Mouse (Mus musculus) hindbrain, postnatal 0 days (tissue): ENCODE results near the gene Dhx30. TPM values are rescaled to one million over a fixed set of nuclear protein-coding genes. Genes with fewer than 3 reads are reported as not detected.
A peak's percentile ranks its signal among the peaks of the same experiment; 100 is the strongest.

ENCODE experiments used
- ATAC-seq: fragments of 200-750 bp; cut with Nextera tagmentation; 2 replicates; pipeline ENCODE4 v1.8.0; 2017; ENCODE audit warnings: mild to moderate bottlenecking, moderate TSS enrichment, moderate library complexity
- DNase-seq: peaks from one replicate; pipeline ENCODE4 v3.0.0-alpha.2; 2015; ENCODE audit warnings: low spot score
- H3K27ac ChIP-seq: fragments of 300-500 bp; sonication (generic); 2 replicates; pipeline ENCODE4 v1.5.1; 2014; ENCODE audit warnings: mild to moderate bottlenecking
- H3K27me3 ChIP-seq: fragments of 300-500 bp; sonication (generic); 2 replicates; pipeline ENCODE4 v1.6.1; 2014; ENCODE audit warnings: low read length, mixed read lengths; ENCODE audit not compliant: insufficient read depth
- H3K36me3 ChIP-seq: fragments of 300-500 bp; sonication (generic); 2 replicates; pipeline ENCODE4 v1.6.1; 2014; ENCODE audit warnings: low read length, mixed read lengths; ENCODE audit not compliant: insufficient read depth
- H3K4me1 ChIP-seq: fragments of 300-500 bp; sonication (generic); 2 replicates; pipeline ENCODE4 v1.6.1; 2014; ENCODE audit warnings: antibody characterized with exemption, low read length, mixed read lengths; ENCODE audit not compliant: insufficient read depth
- H3K4me2 ChIP-seq: fragments of 300-500 bp; sonication (generic); 2 replicates; pipeline ENCODE4 v1.6.1; 2014; ENCODE audit warnings: low read depth, mild to moderate bottlenecking, low read length, moderate library complexity, mixed read lengths
- H3K4me3 ChIP-seq: fragments of 300-500 bp; sonication (generic); 2 replicates; pipeline ENCODE4 v1.5.1; 2014; ENCODE audit warnings: low read length
- H3K9ac ChIP-seq: fragments of 300-500 bp; sonication (generic); replicated peaks from 2 replicates; pipeline ENCODE4 v1.6.1; 2014; ENCODE audit warnings: mild to moderate bottlenecking, low read length, moderate library complexity, mixed read lengths
- H3K9me3 ChIP-seq: fragments of 300-500 bp; sonication (generic); 2 replicates; pipeline ENCODE4 v1.6.1; 2016; ENCODE audit warnings: low read length, mixed read lengths
- CTCF ChIP-seq: IDR thresholded peaks from 2 replicates; pipeline ENCODE4 v1.5.1; 2016; ENCODE audit warnings: antibody characterized with exemption, control low read depth, low read depth
- WGBS: fragments of 180-500 bp; shearing (Covaris S2); extraction: QIAGEN DNeasy Blood & Tissue Kit; methylation state at CpG from one replicate; pipeline ENCODE4 v1.1.7; 2014; 5-methylcytosine and 5-hydroxymethylcytosine counted together
- polyA plus RNA-seq: library from polyadenylated mRNA; unstranded; fragments of >200 nt; fragmentation: Nextera tagmentation; extraction: Ambion mirVana; gene quantifications from 2 replicates; pipeline ENCODE4 v1.2.1, GENCODE M21; 2015
- total RNA-seq: library from RNA; depleted of rRNA; stranded (reverse); fragments of >200 nt; gene quantifications from 2 replicates; pipeline ENCODE4 v1.2.3, GENCODE M21; 2014

Dhx30 gene
- total and polyA plus RNA-seq, 2 experiments from 2014 or later = 125 to 133 TPM

- no peak overlapping the region for H3K4me2 ChIP-seq
- H3K27me3 ChIP-seq = no peaks in the 10 kb centered on the region
- DNase-seq (no peak), ATAC-seq (no peak)
- no peak overlapping the region for H3K9ac ChIP-seq
- WGBS = 41% methylated on average over 2 of the region's 2 CpGs
- no peak overlapping the region for H3K27ac ChIP-seq
- H3K4me1 ChIP-seq = no peaks in the 10 kb centered on the region
- no peaks in the 10 kb centered on the region for H3K36me3 ChIP-seq
- H3K9me3 ChIP-seq = no peaks in the 10 kb centered on the region
- TF ChIP-seq CTCF = no peak
- H3K4me3 ChIP-seq = no peak overlapping the region
These were observed 56.9 kb downstream of the Dhx30 start for GRCm38 (mm10) chr9:110060761-110061160.

GRCm38 (mm10) chr9:110057200-110057599, 60.4 kb downstream of the Dhx30 start:
- no peak overlapping the region for H3K27ac ChIP-seq

GRCm38 (mm10) chr9:110054781-110055180, 62.8 kb downstream of the Dhx30 start:
- ATAC-seq (no peak), DNase-seq (peak; percentile 59)
- Histone ChIP-seq H3K36me3 (no peaks in the 10 kb centered on the region), H3K4me3 (peak overlapping the region; percentile 37), H3K9me3 (no peaks in the 10 kb centered on the region), H3K27me3 (no peaks in the 10 kb centered on the region), H3K4me2 (peak overlapping the region; percentile 56), H3K4me1 (peaks cover 16% of the 10 kb centered on the region), H3K9ac (peak overlapping the region; percentile 44; the same call in 1 of the 2 replicates), H3K27ac (peak overlapping the region; percentile 94)
- TF ChIP-seq CTCF = no peak
- 28% methylated on average over 3 of the region's 3 CpGs for WGBS

More at GRCm38 (mm10) chr9:110057200-110057599, 60.4 kb downstream of the Dhx30 start:
- Histone ChIP-seq H3K4me1 (peaks cover 16% of the 10 kb centered on the region), H3K9me3 (no peaks in the 10 kb centered on the region), H3K9ac (no peak overlapping the region), H3K4me3 (no peak overlapping the region), H3K27me3 (no peaks in the 10 kb centered on the region), H3K4me2 (no peak overlapping the region), H3K36me3 (no peaks in the 10 kb centered on the region)
- ATAC-seq (no peak), DNase-seq (no peak)
- WGBS = 100% methylated on average over 1 of the region's 1 CpGs
- no peak for TF ChIP-seq CTCF

GRCm38 (mm10) chr9:110054080-110054421, 63.6 kb downstream of the Dhx30 start:
- Histone ChIP-seq H3K4me3 (peak overlapping the region; percentile 37), H3K27ac (peak overlapping the region; percentile 94), H3K4me1 (peaks cover 16% of the 10 kb centered on the region), H3K9me3 (no peaks in the 10 kb centered on the region), H3K9ac (peak overlapping the region; percentile 44), H3K36me3 (no peaks in the 10 kb centered on the region), H3K27me3 (no peaks in the 10 kb centered on the region), H3K4me2 (peak overlapping the region; percentile 56)
- ATAC-seq (peak; percentile 31), DNase-seq (peak; percentile 12)
- WGBS = 18% methylated on average over 2 of the region's 2 CpGs
- no peak for TF ChIP-seq CTCF

- no peaks in the 10 kb centered on the region for H3K36me3 ChIP-seq
- DNase-seq (peak; percentile 87), ATAC-seq (peak; percentile 91)
- H3K9me3 ChIP-seq = no peaks in the 10 kb centered on the region
- no peaks in the 10 kb centered on the region for H3K27me3 ChIP-seq
- H3K4me1 ChIP-seq = peaks cover 16% of the 10 kb centered on the region
- H3K4me3 ChIP-seq = peak overlapping the region; percentile 37
- WGBS = 5% methylated on average over 8 of the region's 8 CpGs
- no peak for TF ChIP-seq CTCF
- peak overlapping the region; percentile 56 for H3K4me2 ChIP-seq
- H3K27ac ChIP-seq = peak overlapping the region; percentile 94
- H3K9ac ChIP-seq = peak overlapping the region; percentile 54
These were observed 64.1 kb downstream of the Dhx30 start for GRCm38 (mm10) chr9:110053305-110054079.

GRCm38 (mm10) chr9:110052951-110053304, 64.7 kb downstream of the Dhx30 start:
- Histone ChIP-seq H3K9ac (peak overlapping the region; percentile 54), H3K4me1 (peaks cover 16% of the 10 kb centered on the region), H3K9me3 (no peaks in the 10 kb centered on the region), H3K36me3 (no peaks in the 10 kb centered on the region), H3K4me3 (peak overlapping the region; percentile 37), H3K27ac (peak overlapping the region; percentile 94), H3K27me3 (no peaks in the 10 kb centered on the region), H3K4me2 (peak overlapping the region; percentile 56)
- no peak for TF ChIP-seq CTCF
- no peak for DNase-seq
- peak; percentile 24; the same call in 1 of the 2 replicates for ATAC-seq
- WGBS = 26% methylated on average over 4 of the region's 4 CpGs
